Mouse (Mus musculus) macrophage (primary cell): ENCODE measurements around the gene Kcne3. TPM values are rescaled to one million over a fixed set of nuclear protein-coding genes. Genes with fewer than 3 reads are reported as not detected.

Experiments used
- polyA plus RNA-seq: library from polyadenylated mRNA; stranded (reverse); fragments of 250-400 nt; gene quantifications from 3 replicates; pipeline ENCODE4 v1.2.4, GENCODE M21; 2018; ENCODE audit warnings: inconsistent platforms

Gene Kcne3
- polyA plus RNA-seq, 1 experiment from 2014 or later: 0.39 TPM

Other genes with a start within 250 kb of the Kcne3 start
- gene Rnf169, start 196.1 kb upstream of the Kcne3 start, polyA plus RNA-seq: 10.4 to 15.0 TPM (median 11.8 TPM) in 3 replicates
- gene Chrdl2, start 170.3 kb upstream of the Kcne3 start, polyA plus RNA-seq: not detected in 3 replicates
- gene Pold3, start 54.9 kb upstream of the Kcne3 start, polyA plus RNA-seq: 27.4 to 53.5 TPM (median 39.1 TPM) in 3 replicates
- gene Lipt2, start 17.2 kb upstream of the Kcne3 start, polyA plus RNA-seq: 2.6 to 6.6 TPM (median 5.7 TPM) in 3 replicates
- 6.2 to 23.9 TPM (median 7.7 TPM) in 3 replicates for gene Pgm2l1, start 50.9 kb downstream of the Kcne3 start, polyA plus RNA-seq
- 0.07 TPM in 1 of 3 replicates, not detected in the others for gene P4ha3, start 109.0 kb downstream of the Kcne3 start, polyA plus RNA-seq
- gene C2cd3, start 195.7 kb downstream of the Kcne3 start, polyA plus RNA-seq: 10.9 to 14.9 TPM (median 14.3 TPM) in 3 replicates
- gene Ppme1, start 195.8 kb downstream of the Kcne3 start, polyA plus RNA-seq: 21.1 to 34.9 TPM (median 23.0 TPM) in 3 replicates